Mouse (Mus musculus) C2C12 (cell line): ENCODE measurements at regions not wholly inside any gene's neighbourhood (a gene's known extent, or its start where the extent isn't known, plus 50 kb on each side); places are given as distances from the start of the nearest gene placed in this dataset.

Experiments
- H3K27me3 ChIP-seq: one replicate; pipeline ENCODE4 v1.6.1; 2011; ENCODE audit not compliant: control insufficient read depth, insufficient read depth, insufficient read length
- H3K36me3 ChIP-seq: one replicate; pipeline ENCODE4 v1.6.1; 2011; ENCODE audit not compliant: control insufficient read depth, insufficient read depth
- H3K4me3 ChIP-seq: one replicate; pipeline ENCODE4 v1.5.1; 2011; ENCODE audit warnings: mild to moderate bottlenecking, control low read depth; ENCODE audit not compliant: poor library complexity, insufficient read depth, severe bottlenecking
- H3K79me2 ChIP-seq: one replicate; pipeline ENCODE4 v1.6.1; 2011; ENCODE audit not compliant: control insufficient read depth, insufficient read depth
- H3K79me3 ChIP-seq: one replicate; pipeline ENCODE4 v1.6.1; 2011; ENCODE audit warnings: low read depth, control low read depth
- H3ac ChIP-seq: one replicate; pipeline ENCODE3; 2011; ENCODE audit warnings: low read depth; ENCODE audit not compliant: control insufficient read depth, insufficient read length
- CEBPB ChIP-seq: IDR thresholded peaks from one replicate; pipeline ENCODE4 v1.6.1; 2011; ENCODE audit warnings: low read depth, mild to moderate bottlenecking, control low read depth, moderate library complexity
- CTCF ChIP-seq: IDR thresholded peaks from one replicate; pipeline ENCODE4 v1.5.1; 2011; ENCODE audit not compliant: control insufficient read depth, insufficient read depth, insufficient read length
- FOSL1 ChIP-seq: IDR thresholded peaks from one replicate; pipeline ENCODE4 v1.8.0; 2011; ENCODE audit warnings: mild to moderate bottlenecking, low read length; ENCODE audit not compliant: poor library complexity, insufficient read depth, severe bottlenecking
- MAX ChIP-seq: IDR thresholded peaks from one replicate; pipeline ENCODE4 v1.6.1; 2011; ENCODE audit warnings: mild to moderate bottlenecking, control low read depth
- MYOD1 ChIP-seq: IDR thresholded peaks from one replicate; pipeline ENCODE4 v1.6.1; 2011; ENCODE audit warnings: low read depth; ENCODE audit not compliant: control insufficient read depth, insufficient read length
- MYOG ChIP-seq: IDR thresholded peaks from one replicate; pipeline ENCODE4 v1.6.1; 2011; ENCODE audit not compliant: control insufficient read depth, insufficient read length; ENCODE audit errors: extremely low read depth
- USF1 ChIP-seq: IDR thresholded peaks from one replicate; pipeline ENCODE4 v1.6.1; 2011; ENCODE audit warnings: low read depth, mild to moderate bottlenecking, control low read depth, moderate library complexity

DNA sequence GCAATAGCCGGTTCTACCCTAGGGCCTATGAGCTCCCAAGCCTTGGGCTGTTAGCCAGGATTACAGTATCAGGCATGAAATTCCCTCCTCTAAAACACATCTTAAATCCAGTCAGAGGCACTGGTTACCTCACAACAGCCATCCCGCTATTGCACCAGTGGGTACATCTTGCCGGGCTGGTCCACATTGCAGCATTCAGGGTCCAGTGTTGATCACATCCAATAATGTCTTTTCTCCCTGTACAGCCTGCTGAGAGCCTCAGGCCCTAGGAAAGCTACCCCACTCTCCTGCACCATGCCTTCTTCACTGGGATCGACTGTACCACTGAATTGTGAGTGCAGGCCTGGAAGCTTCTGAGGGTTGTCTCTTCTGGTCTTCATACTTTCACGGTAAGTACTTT lies 86.0 kb upstream of the Zdhhc25 start:
- Histone ChIP-seq H3K36me3 (no peaks in the 10 kb centered on the region), H3K79me3 (no peaks in the 10 kb centered on the region), H3ac (no peak overlapping the region), H3K4me3 (no peak overlapping the region), H3K27me3 (no peaks in the 10 kb centered on the region), H3K79me2 (no peaks in the 10 kb centered on the region)
- TF ChIP-seq MYOG (no peak), FOSL1 (no peak), CEBPB (no peak), MAX (no peak), USF1 (no peak)

DNA sequence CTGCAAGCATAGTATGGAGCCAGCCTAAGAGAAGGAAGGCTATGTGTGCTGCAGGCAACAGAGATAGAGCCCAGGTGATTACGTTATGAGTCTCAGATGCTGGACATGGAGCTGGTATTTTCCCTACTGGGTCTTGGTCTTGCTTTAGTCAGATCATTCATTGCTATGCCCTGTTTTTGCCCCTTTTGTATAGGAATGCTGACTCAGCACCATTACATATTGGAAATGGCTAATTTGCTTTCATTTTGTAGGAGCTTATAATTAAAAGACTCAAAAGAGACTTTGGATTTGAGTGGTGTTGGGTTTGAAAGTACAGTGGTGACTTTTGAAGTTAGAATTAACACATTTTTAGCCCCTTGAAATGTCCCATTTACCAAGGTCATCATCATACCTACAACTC lies 68.9 kb upstream of the Zdhhc25 start:
- Histone ChIP-seq H3K4me3 (no peak overlapping the region), H3ac (no peak overlapping the region)
- TF ChIP-seq MYOD1 (no peak), CEBPB (no peak), MYOG (no peak), USF1 (no peak), CTCF (no peak)

DNA sequence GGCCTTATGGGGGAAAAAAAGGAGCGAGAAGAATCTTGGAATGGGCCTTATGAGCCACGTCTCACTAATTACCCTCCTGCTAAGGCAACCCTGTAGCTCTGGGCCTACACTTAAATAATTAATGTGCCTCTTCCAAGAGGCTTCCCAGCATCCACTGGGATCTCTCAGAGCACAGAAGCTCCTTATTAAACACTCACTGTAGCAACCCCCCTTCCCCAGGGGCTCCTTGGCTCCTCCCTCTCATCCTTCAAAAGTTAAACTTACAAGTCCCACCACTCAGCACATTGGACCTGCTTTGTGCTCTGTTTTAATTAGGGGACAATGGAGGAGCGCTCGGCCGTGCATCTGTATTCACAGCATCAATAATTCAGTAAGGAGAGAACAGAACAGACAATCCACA lies 68.1 kb upstream of the Zdhhc25 start:
- Histone ChIP-seq H3K79me3 (no peaks in the 10 kb centered on the region), H3K36me3 (no peaks in the 10 kb centered on the region), H3K4me3 (no peak overlapping the region), H3K79me2 (no peaks in the 10 kb centered on the region), H3ac (no peak overlapping the region), H3K27me3 (no peaks in the 10 kb centered on the region)
- no peak for TF ChIP-seq FOSL1
- no peak for TF ChIP-seq MYOG
- TF ChIP-seq CEBPB = no peak
- TF ChIP-seq MYOD1 = no peak
- no peak for TF ChIP-seq MAX
- TF ChIP-seq CTCF = no peak
- no peak for TF ChIP-seq USF1

More for the DNA sequence above, 68.9 kb upstream of the Zdhhc25 start:
- no peaks in the 10 kb centered on the region for H3K79me2 ChIP-seq
- H3K27me3 ChIP-seq = no peaks in the 10 kb centered on the region
- no peaks in the 10 kb centered on the region for H3K79me3 ChIP-seq
- H3K36me3 ChIP-seq = no peaks in the 10 kb centered on the region

DNA sequence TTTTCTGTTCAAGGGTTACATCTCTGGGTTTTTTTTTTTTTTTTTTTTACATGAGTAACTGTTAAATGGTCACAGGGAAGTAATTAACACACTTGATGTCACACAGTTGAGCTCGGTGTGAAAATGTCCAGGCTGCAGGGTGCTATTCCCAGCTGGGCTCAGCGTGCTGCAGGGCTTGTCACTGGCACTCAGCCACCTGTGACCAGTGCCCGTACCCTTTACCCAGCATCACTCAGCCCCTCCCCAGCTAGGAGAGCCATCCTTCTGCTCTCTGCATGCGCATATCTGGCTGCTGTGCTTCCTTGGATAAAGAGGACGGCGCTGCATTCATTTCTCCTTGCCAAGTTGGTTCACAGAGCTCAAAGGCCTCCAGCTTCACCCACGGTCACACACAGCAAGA lies 66.7 kb upstream of the Zdhhc25 start:
- Histone ChIP-seq H3K36me3 (no peaks in the 10 kb centered on the region), H3K27me3 (no peaks in the 10 kb centered on the region), H3K79me3 (no peaks in the 10 kb centered on the region), H3K79me2 (no peaks in the 10 kb centered on the region), H3K4me3 (no peak overlapping the region), H3ac (no peak overlapping the region)
- TF ChIP-seq MAX = no peak
- TF ChIP-seq USF1 = no peak
- TF ChIP-seq FOSL1 = no peak
- TF ChIP-seq CTCF = no peak
- no peak for TF ChIP-seq MYOD1
- TF ChIP-seq CEBPB = no peak
- TF ChIP-seq MYOG = no peak

DNA sequence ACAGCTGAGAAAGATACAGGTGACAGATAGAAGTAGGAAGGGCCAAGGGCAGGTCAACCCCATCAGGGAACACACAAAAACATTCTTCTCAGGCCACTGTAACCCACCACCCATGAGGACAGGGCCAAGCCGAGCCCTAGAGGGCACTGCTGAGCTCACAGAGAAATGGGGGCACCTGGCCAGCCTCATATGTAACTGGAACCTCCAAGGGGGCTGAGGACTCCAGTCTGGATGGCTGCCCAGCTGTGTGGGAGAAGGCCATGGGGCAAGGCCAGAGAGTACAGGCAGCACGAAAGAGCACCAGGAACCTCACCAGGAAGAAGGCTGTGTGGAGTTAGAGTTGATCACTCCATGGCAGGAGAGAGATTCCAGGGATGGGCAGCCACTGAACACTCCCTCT lies 64.6 kb upstream of the Zdhhc25 start:
- Histone ChIP-seq H3K4me3 (no peak overlapping the region), H3K36me3 (no peaks in the 10 kb centered on the region), H3K79me2 (no peaks in the 10 kb centered on the region), H3K79me3 (no peaks in the 10 kb centered on the region), H3K27me3 (no peaks in the 10 kb centered on the region), H3ac (no peak overlapping the region)
- TF ChIP-seq MYOD1 = no peak

DNA sequence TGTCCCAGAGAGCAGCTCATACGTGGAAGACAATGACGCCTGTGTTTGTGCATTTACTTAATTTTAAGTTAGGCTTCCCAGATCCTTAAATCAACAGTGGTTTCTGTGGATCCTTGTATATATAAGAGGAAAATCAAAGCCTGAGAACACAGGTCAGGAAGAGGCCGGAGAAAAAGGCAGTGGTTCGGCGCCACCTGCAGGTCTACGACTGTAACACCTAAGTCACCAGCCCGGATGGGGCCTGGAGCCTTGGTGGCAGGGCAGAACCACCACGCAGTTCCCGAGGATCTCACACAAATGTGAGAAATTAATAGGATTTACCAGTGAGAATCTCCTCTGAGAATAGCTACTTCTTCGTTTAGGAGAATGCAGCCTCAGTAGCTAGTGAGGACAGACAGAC lies 62.9 kb upstream of the Zdhhc25 start:
- Histone ChIP-seq H3K79me3 (no peaks in the 10 kb centered on the region), H3K36me3 (no peaks in the 10 kb centered on the region)
- TF ChIP-seq MYOG = no peak
- TF ChIP-seq CTCF = peak; percentile 8

DNA sequence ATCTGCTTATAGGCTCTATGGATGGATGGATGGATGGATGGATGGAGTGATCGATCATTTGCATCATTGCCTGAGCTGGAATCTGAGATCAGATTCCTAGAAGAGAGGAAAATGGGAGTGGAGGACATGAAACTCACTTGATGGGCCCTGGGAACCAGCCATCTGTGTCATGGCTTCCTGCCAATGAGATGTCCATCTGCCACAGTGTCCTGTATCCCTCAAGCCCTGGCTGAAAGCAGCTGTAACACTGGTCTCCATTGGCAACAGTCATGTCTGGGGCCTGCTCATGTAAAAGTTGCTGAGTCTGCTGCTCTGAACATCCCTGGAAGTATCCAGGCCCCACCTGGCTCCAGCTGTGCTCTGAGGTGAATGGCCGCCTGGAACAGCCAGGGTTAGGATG lies 57.5 kb upstream of the Zdhhc25 start:
- Histone ChIP-seq H3K27me3 (no peaks in the 10 kb centered on the region), H3K4me3 (no peak overlapping the region), H3ac (no peak overlapping the region), H3K79me3 (no peaks in the 10 kb centered on the region), H3K79me2 (no peaks in the 10 kb centered on the region), H3K36me3 (no peaks in the 10 kb centered on the region)
- TF ChIP-seq CTCF (no peak), MYOD1 (no peak), MYOG (no peak), FOSL1 (no peak), CEBPB (no peak), USF1 (no peak), MAX (no peak)

More for the DNA sequence above, 62.9 kb upstream of the Zdhhc25 start:
- no peaks in the 10 kb centered on the region for H3K27me3 ChIP-seq
- no peaks in the 10 kb centered on the region for H3K79me2 ChIP-seq
- no peak overlapping the region for H3K4me3 ChIP-seq
- H3ac ChIP-seq = no peak overlapping the region
